Mouse (Mus musculus) spleen, postnatal 10 days (tissue): ENCODE results near the gene Nfam1.

Experiments used
- DNase-seq, 2 experiments: peaks; one replicate each; pipeline ENCODE4 v3.0.0; 2021 to 2022; ENCODE audit warnings: low spot score in 2 of 2

Nfam1 gene

GRCm38 (mm10) chr15:82958253-82958701, 74.8 kb downstream of the Nfam1 start:
- no peak for DNase-seq

GRCm38 (mm10) chr15:82956721-82957120, 76.4 kb downstream of the Nfam1 start:
- DNase-seq = no peak

GRCm38 (mm10) chr15:82956310-82956709, 76.8 kb downstream of the Nfam1 start:
- no peak for DNase-seq

GRCm38 (mm10) chr15:82955286-82955685, 77.8 kb downstream of the Nfam1 start:
- DNase-seq = no peak

- DNase-seq = no peak
Measured at GRCm38 (mm10) chr15:82954034-82954433, 79.1 kb downstream of the Nfam1 start.

GRCm38 (mm10) chr15:82953096-82953495, 80.0 kb downstream of the Nfam1 start:
- no peak for DNase-seq

GRCm38 (mm10) chr15:82952292-82952705, 80.8 kb downstream of the Nfam1 start:
- DNase-seq = peak in 1 of 2 experiments; percentile 32

GRCm38 (mm10) chr15:82950246-82950645, 82.9 kb downstream of the Nfam1 start:
- no peak for DNase-seq

GRCm38 (mm10) chr15:82947431-82947830, 85.7 kb downstream of the Nfam1 start:
- DNase-seq = no peak

GRCm38 (mm10) chr15:82944479-82945195, 88.5 kb downstream of the Nfam1 start:
- no peak for DNase-seq
